Mouse (Mus musculus): ENCODE results near the gene C77080.

GRCm38 (mm10) chr4:129237843-129238441 lies 23.3 kb downstream of the C77080 start:
- TF ChIP-seq CTCF (IDR thresholded peaks at IDR 0.05; ENCODE audit: control insufficient read depth, insufficient read depth, low read length) = no peak
- no peak for TF ChIP-seq POLR2A (IDR thresholded peaks at IDR 0.05; ENCODE audit: borderline replicate concordance, control insufficient read depth, low read depth, low read length)
